Mouse (Mus musculus) ES-E14 (cell line): ENCODE results near the gene Sec16a. TPM values are rescaled to one million over a fixed set of nuclear protein-coding genes. Genes with fewer than 3 reads are reported as not detected.

Source experiments
- DNase-seq: peaks from one replicate; pipeline ENCODE4 v3.0.0-alpha.2; 2013; ENCODE audit warnings: low read depth, low spot score
- H3K27ac ChIP-seq: 2 replicates; pipeline ENCODE4 v1.5.1; 2012; ENCODE audit warnings: low read depth, mild to moderate bottlenecking, low read length, moderate library complexity, mixed read lengths; ENCODE audit not compliant: poor library complexity, insufficient read depth, severe bottlenecking
- H3K36me3 ChIP-seq: 2 replicates; pipeline ENCODE4 v1.6.1; 2012; ENCODE audit warnings: mild to moderate bottlenecking, low read length, moderate library complexity, mixed read lengths; ENCODE audit not compliant: control insufficient read depth, poor library complexity, insufficient read depth, severe bottlenecking
- H3K4me1 ChIP-seq, 2 experiments: fragments of 150-350 bp in 1 of 2; sonication (generic) in 1 of 2; 2 replicates each; pipeline ENCODE4 v1.6.1; 2012; ENCODE audit warnings: low read length in 2 of 2, mild to moderate bottlenecking in 1 of 2, mixed read lengths in 1 of 2; ENCODE audit not compliant: control insufficient read depth in 2 of 2, insufficient read depth in 2 of 2, poor library complexity in 1 of 2
- H3K4me3 ChIP-seq, 2 experiments: fragments of 150-350 bp in 1 of 2; sonication (generic) in 1 of 2; 2 replicates each; pipeline ENCODE4 v1.5.1; 2012; ENCODE audit warnings: low read length in 2 of 2, low read depth in 1 of 2, mild to moderate bottlenecking in 1 of 2, mixed read lengths in 1 of 2; ENCODE audit not compliant: insufficient read depth in 1 of 2, poor library complexity in 1 of 2, severe bottlenecking in 1 of 2
- H3K9ac ChIP-seq: 2 replicates; pipeline ENCODE4 v1.6.1; 2012; ENCODE audit warnings: low read depth, mild to moderate bottlenecking, low read length, mixed read lengths; ENCODE audit not compliant: poor library complexity, insufficient read depth, severe bottlenecking
- H3K9me3 ChIP-seq: fragments of 150-350 bp; sonication (generic); 2 replicates; pipeline ENCODE4 v1.6.1; 2012; ENCODE audit warnings: low read depth, mild to moderate bottlenecking, low read length; ENCODE audit not compliant: control insufficient read depth, insufficient read depth
- CHD2 ChIP-seq: IDR thresholded peaks from 2 replicates; pipeline ENCODE4 v1.6.1; 2014; ENCODE audit warnings: mild to moderate bottlenecking, low read depth, low read length, inconsistent platforms
- HCFC1 ChIP-seq: IDR thresholded peaks from 2 replicates; pipeline ENCODE4 v1.6.1; 2012; ENCODE audit warnings: low read length, inconsistent platforms, borderline replicate concordance; ENCODE audit not compliant: insufficient read depth
- MAFK ChIP-seq: IDR thresholded peaks from 2 replicates; pipeline ENCODE4 v1.6.1; 2014; ENCODE audit warnings: mild to moderate bottlenecking, low read depth, low read length, inconsistent platforms; ENCODE audit not compliant: insufficient read depth
- ZC3H11A ChIP-seq: IDR thresholded peaks from 2 replicates; pipeline ENCODE4 v1.6.1; 2012; ENCODE audit warnings: low read depth, mild to moderate bottlenecking, inconsistent platforms, low read length, borderline replicate concordance
- ZNF384 ChIP-seq: IDR thresholded peaks from 2 replicates; pipeline ENCODE4 v1.6.1; 2012; ENCODE audit warnings: low read depth, low read length, inconsistent platforms
- in situ Hi-C, 2 experiments: fragments of 600-800 bp; cut with MboI; formaldehyde crosslinking; loops; one replicate each; pipeline ENCODE4 v1.15.1; 2025; ENCODE audit warnings: low sequenced_read_pairs in 2 of 2, inconsistent platforms in 1 of 2; ENCODE audit not compliant: unreplicated experiment in 2 of 2
- total RNA-seq: library from RNA; depleted of rRNA; stranded (reverse); fragments of 300-350 nt; gene quantifications from 2 replicates; pipeline ENCODE4 v1.2.3, GENCODE M21; 2012

Gene Sec16a
- total RNA-seq, 1 experiment, result 47.3 TPM

DNA sequence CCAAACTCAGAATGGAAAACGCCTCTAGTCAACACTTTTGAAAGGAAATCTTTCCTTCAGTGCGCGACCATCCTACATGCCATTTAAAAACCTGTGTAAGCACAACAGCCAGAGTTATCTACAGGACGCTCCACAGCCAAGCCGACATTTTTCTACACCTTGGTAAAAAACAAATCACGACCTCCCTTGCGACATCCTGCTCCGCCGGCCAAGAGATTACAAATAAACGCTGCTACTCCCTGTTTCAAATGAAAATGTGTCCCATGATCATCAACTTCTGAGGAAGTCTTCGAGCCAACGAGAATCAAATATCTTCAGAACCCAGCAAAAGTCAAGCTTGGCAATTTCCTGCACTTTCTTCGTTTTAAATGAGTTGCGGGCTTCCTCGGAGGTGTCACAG, 648 bp downstream of the Sec16a start:
- in situ Hi-C loops, result loop anchor here in 1 of 2 experiments (25.0 kb wide), 1 partner anchor 468 kb away; the partner anchor contains the start of genes Med22, Rpl7a, Surf1 and Surf2
- TF ChIP-seq HCFC1, result no peak
- TF ChIP-seq CHD2, result no peak
- Histone ChIP-seq H3K36me3 (peaks cover 25% of the 10 kb centered on the region), H3K4me1 (peaks cover 6 to 16% of the 10 kb centered on the region in 2 experiments; a peak in 3 of 4 replicates), H3K9me3 (no peaks in the 10 kb centered on the region), H3K27ac (no peak overlapping the region), H3K9ac (peak overlapping the region; percentile 95), H3K4me3 (peak overlapping the region; percentile 88 to 96)
- DNase-seq, result no peak

DNA sequence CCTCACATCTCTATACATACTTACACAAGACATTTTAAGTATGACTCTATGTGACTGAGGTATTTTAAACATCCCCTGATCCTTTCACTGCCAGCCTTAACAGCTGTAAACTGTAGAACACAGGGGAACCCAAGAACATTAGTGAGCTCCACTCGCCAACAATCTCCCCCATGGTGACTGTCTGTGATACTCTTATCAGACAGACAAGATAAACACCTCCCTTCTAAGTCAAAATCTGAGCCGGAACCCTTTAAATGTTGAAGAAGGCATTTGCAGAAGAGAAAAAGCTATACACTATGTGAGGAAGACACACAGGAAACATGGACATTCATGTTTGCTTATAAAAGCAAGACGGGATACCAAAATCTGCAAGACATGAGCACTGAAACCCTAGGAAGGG, 1.1 kb downstream of the Sec16a start:
- H3K9ac ChIP-seq, result peak overlapping the region; percentile 95
- in situ Hi-C loops, result loop anchor here in 1 of 2 experiments (25.0 kb wide), 1 partner anchor 468 kb away; the partner anchor contains the start of genes Med22, Rpl7a, Surf1 and Surf2
- H3K4me3 ChIP-seq, result peak overlapping the region; percentile 88 to 96
- DNase-seq, result no peak
- no peaks in the 10 kb centered on the region for H3K9me3 ChIP-seq
- peaks cover 29% of the 10 kb centered on the region for H3K36me3 ChIP-seq
- TF ChIP-seq CHD2, result no peak
- TF ChIP-seq MAFK, result no peak
- TF ChIP-seq HCFC1, result no peak
- no peak for TF ChIP-seq ZC3H11A
- TF ChIP-seq ZNF384, result no peak
- H3K4me1 ChIP-seq, result peaks cover 6 to 16% of the 10 kb centered on the region in 2 experiments; a peak in 3 of 4 replicates
- no peak overlapping the region for H3K27ac ChIP-seq

DNA sequence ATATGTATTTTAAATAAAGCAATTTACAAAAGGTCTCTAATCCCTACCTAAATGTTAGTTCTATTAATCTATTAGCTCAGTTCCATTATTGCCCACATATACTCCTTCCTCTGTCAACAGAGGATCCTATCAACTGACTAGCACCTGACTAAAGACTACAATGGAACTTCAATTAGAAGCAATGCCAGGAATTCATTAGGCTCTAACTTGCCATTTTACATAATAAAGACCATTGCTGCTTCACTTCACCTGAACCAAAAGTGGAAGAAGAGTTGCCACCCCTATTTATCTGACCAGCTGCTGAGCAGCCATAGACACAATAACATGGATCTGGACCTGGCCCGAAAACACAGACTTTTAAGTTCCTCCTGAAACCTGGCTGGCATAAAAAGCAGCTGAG, 2.2 kb downstream of the Sec16a start:
- in situ Hi-C loops, result loop anchor here in 1 of 2 experiments (25.0 kb wide), 1 partner anchor 469 kb away; the partner anchor contains the start of genes Med22, Rpl7a, Surf1 and Surf2
- H3K9me3 ChIP-seq, result no peaks in the 10 kb centered on the region

DNA sequence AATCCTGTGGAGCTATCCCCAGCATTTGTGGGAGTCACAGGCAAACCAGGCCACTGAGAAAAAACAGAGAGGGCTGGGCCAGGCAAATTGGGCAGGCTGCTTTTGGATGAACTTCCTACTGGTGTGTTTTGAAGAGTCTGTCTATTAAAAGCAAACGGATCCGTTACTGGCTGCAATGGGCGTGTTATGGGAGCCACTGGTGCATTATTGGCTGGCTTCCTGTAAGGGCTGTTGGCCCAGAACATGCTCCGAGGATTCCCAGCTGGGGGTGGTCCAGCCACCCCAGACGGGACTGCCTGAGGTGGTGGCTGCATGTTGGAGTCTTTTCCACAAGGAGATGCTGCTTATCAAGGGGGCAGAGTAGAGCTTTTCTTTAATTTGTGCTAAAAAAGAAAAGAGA, 3.3 kb downstream of the Sec16a start:
- Histone ChIP-seq H3K27ac (no peak overlapping the region), H3K36me3 (peaks cover 36% of the 10 kb centered on the region), H3K9me3 (no peaks in the 10 kb centered on the region), H3K9ac (no peak overlapping the region), H3K4me1 (peaks cover 6 to 12% of the 10 kb centered on the region in 2 experiments; a peak in 3 of 4 replicates), H3K4me3 (no peak overlapping the region)
- in situ Hi-C loops, result loop anchor here in 1 of 2 experiments (25.0 kb wide), 1 partner anchor 471 kb away; the partner anchor contains the start of genes Med22, Rpl7a, Surf1 and Surf2
- DNase-seq, result no peak
- no peak for TF ChIP-seq HCFC1
- no peak for TF ChIP-seq MAFK
- TF ChIP-seq CHD2, result no peak
- no peak for TF ChIP-seq ZC3H11A
- TF ChIP-seq ZNF384, result no peak

More for the DNA sequence above, 2.2 kb downstream of the Sec16a start:
- no peak overlapping the region for H3K27ac ChIP-seq
- TF ChIP-seq ZNF384 (no peak), CHD2 (no peak), HCFC1 (no peak), ZC3H11A (no peak), MAFK (no peak)
- peaks cover 6 to 17% of the 10 kb centered on the region in 2 experiments; a peak in 3 of 4 replicates for H3K4me1 ChIP-seq
- peak; percentile 35 for DNase-seq
- H3K4me3 ChIP-seq, result peak overlapping the region in 1 of 2 experiments; percentile 96; a peak in 1 of 4 replicates
- H3K36me3 ChIP-seq, result peaks cover 36% of the 10 kb centered on the region
- no peak overlapping the region; the same call in 1 of the 2 replicates for H3K9ac ChIP-seq

DNA sequence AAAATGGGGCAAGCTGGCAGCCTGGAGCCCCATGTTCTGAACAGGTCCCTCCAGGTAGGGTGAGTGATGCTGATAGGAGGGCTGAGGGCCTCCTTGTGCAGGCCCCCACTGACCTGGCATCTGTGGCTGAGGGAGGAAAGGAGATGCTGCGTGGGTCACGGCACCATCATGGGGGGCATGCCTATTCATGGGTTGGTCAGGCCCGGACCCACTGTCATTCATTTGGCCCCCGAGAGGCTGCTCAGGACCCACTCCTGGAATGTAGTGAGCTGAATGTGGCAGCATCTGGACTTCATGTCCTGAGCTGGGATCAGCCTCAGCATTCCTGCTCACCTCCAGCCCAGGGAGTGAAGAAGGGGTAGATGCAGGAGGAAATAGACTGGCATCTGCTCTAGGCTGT, 3.8 kb downstream of the Sec16a start:
- DNase-seq, result no peak
- TF ChIP-seq ZC3H11A, result no peak
- peaks cover 6 to 9% of the 10 kb centered on the region in 2 experiments; a peak in 3 of 4 replicates for H3K4me1 ChIP-seq
- H3K9ac ChIP-seq, result no peak overlapping the region
- H3K36me3 ChIP-seq, result peaks cover 36% of the 10 kb centered on the region
- H3K4me3 ChIP-seq, result no peak overlapping the region
- in situ Hi-C loops, result loop anchor here in 1 of 2 experiments (25.0 kb wide), 1 partner anchor 471 kb away; the partner anchor contains the start of genes Med22, Rpl7a, Surf1 and Surf2
- H3K27ac ChIP-seq, result no peak overlapping the region
- H3K9me3 ChIP-seq, result no peaks in the 10 kb centered on the region
